Mouse (Mus musculus) ES-E14 (cell line): ENCODE data around the gene Il15.

ENCODE experiments used
- CHD2 ChIP-seq: IDR thresholded peaks from 2 replicates; pipeline ENCODE4 v1.6.1; 2014; ENCODE audit warnings: mild to moderate bottlenecking, low read depth, low read length, inconsistent platforms
- HCFC1 ChIP-seq: IDR thresholded peaks from 2 replicates; pipeline ENCODE4 v1.6.1; 2012; ENCODE audit warnings: low read length, inconsistent platforms, borderline replicate concordance; ENCODE audit not compliant: insufficient read depth
- MAFK ChIP-seq: IDR thresholded peaks from 2 replicates; pipeline ENCODE4 v1.6.1; 2014; ENCODE audit warnings: mild to moderate bottlenecking, low read depth, low read length, inconsistent platforms; ENCODE audit not compliant: insufficient read depth
- ZC3H11A ChIP-seq: IDR thresholded peaks from 2 replicates; pipeline ENCODE4 v1.6.1; 2012; ENCODE audit warnings: low read depth, mild to moderate bottlenecking, inconsistent platforms, low read length, borderline replicate concordance
- ZNF384 ChIP-seq: IDR thresholded peaks from 2 replicates; pipeline ENCODE4 v1.6.1; 2012; ENCODE audit warnings: low read depth, low read length, inconsistent platforms

GRCm38 (mm10) chr8:82388356-82388902, 14.6 kb downstream of the Il15 start:
- TF ChIP-seq ZNF384 (no peak), MAFK (no peak), CHD2 (no peak), HCFC1 (no peak), ZC3H11A (no peak)
